Mouse (Mus musculus): Measurements from ENCODE around the gene Gpr101.

Gpr101 gene

DNA sequence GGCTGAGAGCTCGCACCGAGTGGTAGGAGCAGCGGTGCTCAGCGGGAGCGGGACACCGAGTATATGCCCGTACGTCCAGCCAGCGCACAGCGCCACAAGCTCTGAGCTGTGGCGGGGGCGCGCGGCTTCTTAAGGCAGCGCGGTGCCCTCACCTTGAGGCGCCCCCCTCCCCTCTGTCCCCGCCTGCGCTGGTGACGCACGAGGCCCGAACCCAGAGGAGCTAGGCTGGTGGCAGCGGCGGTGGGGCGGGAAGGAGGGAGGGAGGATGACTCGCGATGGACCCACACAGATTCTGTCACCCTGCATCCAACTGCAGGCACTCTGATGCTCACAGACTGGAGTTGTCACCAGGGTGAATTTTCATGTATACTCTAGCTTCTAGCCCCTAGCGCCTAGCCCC, at the start of gene Gpr101:
Gene Gpr101, minus strand, starts transcription at position 124 of the 400 bp plus-strand sequence.
- DNase-seq (ENCODE audit: low spot score): no peak

DNA sequence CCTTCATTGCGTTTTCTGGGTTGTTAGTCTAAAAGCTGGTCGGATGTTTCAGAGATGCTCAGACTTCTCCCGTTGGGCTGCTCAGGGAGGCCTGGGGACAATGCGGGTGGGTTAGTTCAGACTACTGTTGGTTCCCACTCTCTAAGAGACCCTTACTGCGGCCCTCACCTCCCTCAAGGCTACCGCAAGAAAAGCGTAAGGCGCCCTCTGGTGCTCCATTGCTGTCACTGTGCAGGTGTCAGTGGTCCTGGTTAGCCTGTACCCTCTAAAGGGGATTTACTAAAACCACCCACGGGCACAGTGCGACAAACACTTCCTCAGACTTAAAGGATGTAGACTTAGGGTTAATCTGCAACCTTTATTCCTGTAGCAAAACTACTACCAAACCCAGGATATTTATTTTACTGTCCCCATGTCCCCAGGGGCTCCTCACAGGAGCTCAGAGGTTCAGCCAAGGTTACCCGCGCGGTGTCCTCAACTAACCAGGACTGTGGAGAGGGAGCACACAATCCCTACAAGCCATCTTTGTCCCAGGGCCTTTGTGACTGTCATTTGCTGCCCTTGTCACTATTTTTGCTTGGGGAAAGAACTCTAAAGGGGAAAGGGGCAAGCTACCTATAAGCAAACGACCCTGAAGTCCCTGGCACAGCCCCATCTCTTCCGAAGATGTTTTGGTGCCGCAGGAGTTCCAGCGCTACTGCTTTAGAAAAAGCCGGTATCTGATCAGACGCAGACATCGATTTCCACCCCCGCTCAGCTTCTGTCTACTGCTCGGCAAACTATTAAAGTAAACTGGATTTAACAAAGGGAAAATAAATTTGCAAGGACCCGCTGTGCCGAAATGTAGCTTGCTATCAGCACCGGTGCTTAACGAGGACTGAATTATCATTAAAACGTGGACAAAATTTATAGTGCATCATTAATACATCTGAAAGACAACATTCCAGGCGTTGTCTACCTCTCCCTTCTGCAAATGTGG, 17.8 kb upstream of the Gpr101 start:
- DNase-seq (ENCODE audit: low spot score): no peak

GRCm38 (mm10) chrX:57506247-57506646, 2.7 kb upstream of the Gpr101 start:
- no peak for DNase-seq (ENCODE audit: low spot score)

Data from urinary bladder, postnatal 10 days (tissue).